Mouse (Mus musculus): Measurements from ENCODE around the gene Brpf1.

Gene Brpf1

DNA sequence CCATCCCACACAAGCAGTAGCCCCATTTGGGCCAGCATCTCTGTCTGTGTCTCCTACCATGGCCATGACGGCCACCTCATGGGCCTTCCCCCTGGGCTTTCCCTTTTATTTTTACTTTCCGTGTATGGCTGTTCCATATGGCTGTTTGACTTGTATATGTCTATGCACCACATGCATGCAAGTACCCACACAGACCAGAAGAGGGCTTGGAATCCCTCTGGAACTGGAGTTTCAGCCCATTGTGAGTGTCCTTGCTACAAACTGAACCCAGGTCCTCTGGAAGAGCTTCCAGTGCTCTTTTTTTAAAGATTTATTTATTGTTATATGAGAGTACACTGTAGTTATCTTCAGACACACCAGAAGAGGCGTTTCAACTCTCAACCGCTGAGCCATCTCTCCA, 54.5 kb downstream of the Brpf1 start:
- no peak for DNase-seq

DNA sequence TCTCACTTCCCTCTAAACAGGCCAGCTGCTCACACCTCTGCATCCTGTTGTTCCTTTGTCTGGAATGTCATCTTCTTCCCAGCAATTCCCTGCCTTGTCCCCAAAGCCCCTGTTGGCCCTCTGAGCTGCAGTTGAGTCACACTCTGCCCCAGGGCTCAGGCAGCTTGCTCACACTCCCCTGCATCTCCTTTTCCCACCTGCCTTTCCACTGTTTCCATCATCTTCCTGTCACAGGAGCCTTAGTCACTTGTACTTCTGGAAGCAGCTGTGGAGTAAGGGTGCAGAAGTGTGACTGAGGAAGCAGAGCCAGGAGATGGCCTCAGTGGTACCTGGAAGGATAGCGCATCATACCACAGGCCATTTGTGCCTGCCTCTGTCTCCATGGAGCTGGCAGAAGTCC, 55.3 kb downstream of the Brpf1 start:
- DNase-seq = no peak

DNA sequence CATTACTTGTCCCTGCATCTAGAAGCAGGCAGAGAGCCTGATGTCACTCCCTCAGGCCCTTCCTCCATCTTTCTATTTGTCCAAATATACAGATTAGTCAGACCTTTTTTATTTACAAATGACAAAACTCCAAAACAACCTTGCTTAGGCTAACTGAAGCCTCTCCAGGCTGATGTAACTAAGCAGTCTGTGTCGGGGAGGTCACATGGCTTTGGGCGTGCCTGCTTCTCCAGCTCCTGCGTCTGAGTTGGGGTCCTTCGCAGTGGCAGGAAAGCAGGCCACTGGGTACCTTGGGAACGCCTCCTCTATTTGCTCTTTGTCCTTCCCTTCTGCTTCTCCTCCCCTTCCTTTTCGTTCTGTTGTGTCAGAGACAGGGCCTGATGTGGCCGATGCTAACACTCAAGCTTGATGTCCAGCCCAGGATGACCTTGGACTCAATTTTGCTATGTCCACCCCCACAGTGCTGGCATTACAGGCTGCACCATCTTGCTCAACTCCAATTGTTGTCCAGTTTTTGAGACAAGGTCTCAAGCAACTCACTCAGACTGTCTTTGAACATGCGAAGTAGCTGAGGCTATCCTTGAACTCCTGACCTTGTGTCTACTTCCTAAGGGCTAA, 57.7 kb downstream of the Brpf1 start:
- DNase-seq = no peak

DNA sequence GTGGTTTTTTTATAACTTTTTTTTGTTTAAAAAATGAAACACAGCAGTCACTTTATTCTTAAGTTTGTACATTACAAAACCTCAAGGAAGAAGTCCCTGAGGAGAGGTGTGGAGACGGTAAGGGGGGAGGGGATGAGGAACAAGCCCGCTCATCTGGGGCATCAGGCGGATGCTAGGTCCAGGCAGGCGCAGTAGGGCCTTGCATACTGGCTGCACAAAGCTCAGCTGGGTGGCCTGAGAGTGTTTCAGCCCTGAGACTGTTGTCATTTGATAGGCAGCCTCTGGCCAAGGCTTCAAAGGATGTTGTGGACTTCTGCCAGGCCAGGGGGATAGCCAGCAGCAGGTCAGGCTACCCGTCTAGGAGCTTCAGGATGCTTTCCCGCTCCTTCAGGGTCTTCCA, 59.7 kb downstream of the Brpf1 start:
- no peak for DNase-seq

DNA sequence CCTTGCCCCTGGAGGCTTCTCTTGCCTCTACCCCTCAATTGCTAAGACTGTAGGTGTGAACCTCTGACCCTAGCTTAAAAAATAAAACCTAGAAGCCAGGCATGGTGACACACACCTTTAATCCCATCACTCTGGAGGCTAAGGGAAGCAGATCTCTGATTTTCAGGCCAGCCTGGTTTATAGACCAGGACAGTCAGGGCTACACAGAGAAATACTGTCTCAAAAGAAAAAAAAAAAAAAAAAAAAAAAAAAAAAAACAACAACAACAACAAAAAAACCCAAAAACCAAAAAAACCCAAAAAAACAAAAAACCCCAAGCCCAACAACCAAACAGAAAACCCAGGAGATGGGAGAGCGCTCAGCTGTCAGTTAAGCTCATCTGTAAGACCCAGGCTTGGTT, 60.6 kb downstream of the Brpf1 start:
- no peak for DNase-seq

DNA sequence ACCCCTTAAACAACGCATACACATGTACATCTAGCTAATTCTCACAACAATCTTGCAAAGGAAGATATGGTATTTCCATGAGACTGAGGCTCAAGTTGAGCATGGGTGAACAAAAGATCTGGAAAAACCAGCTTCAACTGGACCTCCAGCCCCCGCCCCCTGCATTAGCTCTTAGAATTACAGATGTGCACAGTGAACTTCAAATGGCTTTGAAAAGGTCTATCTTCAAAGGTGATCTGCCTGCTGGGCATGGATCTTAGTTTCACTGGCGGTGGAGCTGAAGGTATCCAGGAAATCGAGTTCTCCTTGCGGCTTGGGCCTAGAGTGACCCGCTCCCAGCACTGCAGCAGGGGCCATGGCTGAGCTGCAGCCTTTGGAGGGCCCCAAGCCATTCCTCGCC, 61.2 kb downstream of the Brpf1 start:
- DNase-seq = no peak

DNA sequence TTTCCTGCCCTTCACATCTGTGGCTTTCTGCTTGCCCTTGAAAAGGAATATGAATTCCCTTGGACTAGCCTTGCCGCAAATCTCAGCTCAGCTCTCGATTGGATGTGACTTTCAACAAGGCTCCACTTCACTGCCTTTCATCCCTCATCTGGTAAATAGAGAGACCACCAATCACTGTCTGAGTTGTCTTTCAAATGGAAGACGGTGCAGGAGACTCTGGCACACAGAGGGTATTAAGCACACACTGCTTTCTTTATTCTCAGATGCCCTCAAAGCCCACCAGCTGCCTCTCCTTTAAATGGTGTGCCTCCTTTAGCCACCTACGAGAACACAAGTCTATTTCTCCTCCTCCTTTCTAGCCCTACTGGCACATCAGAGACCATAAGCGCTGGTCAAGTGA, 61.6 kb downstream of the Brpf1 start:
- no peak for DNase-seq

DNA sequence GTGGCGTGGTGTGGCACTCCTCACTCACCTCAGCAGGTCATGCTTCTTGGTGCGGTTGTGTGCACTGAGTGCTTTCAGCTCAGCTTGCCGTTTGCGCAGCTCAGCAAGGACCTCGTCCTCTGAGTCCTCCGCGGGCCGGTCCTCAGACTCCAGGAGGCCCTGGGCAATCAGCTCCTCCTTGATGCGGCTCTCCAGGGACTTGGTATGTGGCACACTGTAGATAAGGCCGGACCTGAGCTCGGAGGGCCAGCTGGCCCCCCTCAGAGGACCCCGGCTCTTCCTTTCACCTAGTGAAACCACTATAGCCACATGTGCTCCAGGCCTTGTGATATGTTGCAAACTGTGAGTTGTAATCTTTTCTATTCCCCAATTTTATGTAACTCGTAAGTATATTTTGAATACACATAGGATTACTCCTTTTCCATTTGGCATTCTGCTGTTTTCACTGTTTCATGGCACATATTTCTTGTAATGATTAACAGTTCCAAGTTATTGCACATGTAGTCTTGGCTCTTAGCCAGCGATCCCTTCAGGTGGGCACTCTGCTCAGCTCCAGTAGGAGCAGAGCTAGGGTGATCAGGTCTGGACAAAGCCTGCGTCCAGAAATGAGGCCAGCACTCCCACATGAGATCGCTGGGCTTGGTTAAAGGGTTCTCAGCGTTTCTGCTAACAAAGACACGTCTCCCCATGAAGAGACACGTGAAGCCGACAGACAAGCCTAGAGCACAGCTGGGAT, 63.4 kb downstream of the Brpf1 start:
- DNase-seq = no peak

DNA sequence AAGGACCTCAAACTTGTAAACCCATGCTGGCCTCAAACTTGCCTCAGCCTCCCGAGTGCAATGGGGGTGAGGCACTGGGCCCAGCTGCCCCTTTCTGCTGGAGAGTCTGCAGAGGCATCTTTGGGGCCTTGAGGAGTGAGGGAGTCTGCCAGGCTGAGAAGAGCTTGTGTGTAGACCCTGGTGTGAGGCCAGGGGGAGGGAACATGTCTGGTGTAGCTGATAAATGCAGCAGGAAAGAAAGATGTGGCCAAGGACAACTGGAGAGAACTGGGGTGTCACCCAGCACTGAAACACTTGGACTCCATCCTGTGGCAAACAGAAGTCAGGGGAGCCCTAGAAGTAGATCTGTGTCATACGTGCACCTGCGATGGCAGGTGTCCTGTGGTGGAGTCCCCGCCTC, 66.6 kb downstream of the Brpf1 start:
- DNase-seq = peak; percentile 42
